Mouse (Mus musculus) adrenal gland, adult 8-10 months (tissue): ENCODE measurements around the gene Gm16867. TPM values are rescaled to one million over a fixed set of nuclear protein-coding genes. Genes with fewer than 3 reads are reported as not detected.
"Not testable (repeated sequence)": the region's sequence is repeated elsewhere in the genome, so short reads cannot be mapped to it uniquely, and the experiment has no call there.

Source experiments
- DNase-seq: peaks from one replicate; pipeline ENCODE4 v3.0.0; 2022
- total RNA-seq, 4 experiments: library from RNA; stranded (reverse); gene quantifications; 2 replicates each; pipeline ENCODE4 v1.2.4; 2022

The Gm16867 gene
- total RNA-seq, 4 experiments from 2014 or later, result 11.6 to 24.0 (median 13.0) TPM

- not testable (repeated sequence) for DNase-seq
Observed at GRCm38 (mm10) chr14:69467612-69468366, 35.4 kb downstream of the Gm16867 start.

DNA sequence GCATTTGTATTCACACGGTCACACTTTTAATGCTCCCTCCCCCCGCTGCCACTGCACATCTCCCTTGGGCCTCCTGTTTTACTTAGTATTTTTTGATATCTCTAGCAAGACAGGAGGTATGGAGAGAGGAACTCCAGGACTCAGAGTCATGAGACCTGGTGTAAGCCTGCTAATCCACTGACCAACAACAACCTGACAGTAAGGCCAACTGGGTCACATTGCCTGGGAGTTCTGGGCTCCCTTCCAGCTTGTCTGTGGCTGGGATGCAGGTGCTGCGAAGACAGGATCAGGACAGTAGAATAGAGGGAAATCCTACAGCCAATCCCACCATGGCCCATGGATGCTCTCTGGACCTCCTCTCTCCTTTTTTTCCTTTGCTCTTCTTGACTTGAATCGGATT lies 38.7 kb downstream of the Gm16867 start:
- not testable (repeated sequence) for DNase-seq

GRCm38 (mm10) chr14:69457691-69458090 lies 45.5 kb downstream of the Gm16867 start:
- not testable (repeated sequence) for DNase-seq

DNA sequence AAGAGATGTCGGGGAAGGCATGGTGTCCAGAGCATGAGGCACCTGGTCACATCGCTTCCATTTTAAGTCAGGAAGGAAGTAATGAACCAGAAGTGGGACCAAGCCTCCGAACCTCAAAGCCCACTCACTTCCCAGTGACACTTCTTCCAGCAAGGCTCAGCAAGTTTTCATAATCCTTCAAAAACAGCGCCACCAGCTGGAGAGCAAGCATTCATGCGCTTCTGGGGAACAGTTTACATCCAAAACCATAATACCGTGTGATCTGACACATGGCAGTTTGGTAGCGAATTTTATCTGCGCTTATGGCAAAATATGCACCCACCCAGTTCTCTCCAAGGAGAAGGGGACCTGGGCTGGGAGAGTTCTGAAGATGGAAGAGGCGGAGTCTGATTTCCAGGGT lies 48.5 kb downstream of the Gm16867 start:
- DNase-seq, result not testable (repeated sequence)

- DNase-seq, result not testable (repeated sequence)
Observed at GRCm38 (mm10) chr14:69448845-69449244, 54.3 kb downstream of the Gm16867 start.

- not testable (repeated sequence) for DNase-seq
Observed at GRCm38 (mm10) chr14:69447006-69447405, 56.2 kb downstream of the Gm16867 start.

GRCm38 (mm10) chr14:69443092-69443692 lies 60.0 kb downstream of the Gm16867 start:
- not testable (repeated sequence) for DNase-seq

GRCm38 (mm10) chr14:69440955-69441354 lies 62.2 kb downstream of the Gm16867 start:
- DNase-seq, result not testable (repeated sequence)

DNA sequence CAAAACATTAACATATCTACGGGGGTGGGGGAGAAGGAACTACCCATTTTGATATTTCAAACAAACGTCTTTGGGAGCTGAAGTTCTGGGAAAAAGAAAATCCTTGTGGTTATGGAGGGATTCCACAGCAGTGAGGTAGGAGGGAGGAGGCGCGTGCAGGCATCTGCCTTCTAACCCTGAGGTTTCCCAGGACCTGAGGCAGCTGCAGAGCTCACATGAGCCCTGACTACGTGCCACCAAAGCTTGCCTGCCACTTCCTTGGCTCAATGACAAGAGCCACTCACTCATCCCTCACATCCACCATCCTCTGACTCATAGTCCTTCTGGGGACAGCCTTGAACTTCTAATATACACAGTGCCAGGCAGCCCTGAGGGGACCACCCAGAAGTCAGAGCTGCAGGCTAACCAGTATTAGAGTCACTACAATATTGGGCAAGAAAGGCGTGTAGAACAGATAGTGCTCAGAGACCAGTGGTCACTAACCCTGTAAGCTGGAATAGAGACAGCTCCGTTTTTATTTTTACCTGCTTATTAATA lies 64.4 kb downstream of the Gm16867 start:
- not testable (repeated sequence) for DNase-seq

GRCm38 (mm10) chr14:69421003-69421402 lies 82.2 kb downstream of the Gm16867 start:
- DNase-seq, result not testable (repeated sequence)

- not testable (repeated sequence) for DNase-seq
Observed at GRCm38 (mm10) chr14:69417545-69417944, 85.6 kb downstream of the Gm16867 start.

Other genes starting within 250 kb of the Gm16867 start
- under 1 TPM in 2 of 4 experiments, not detected in 2; 0.09 to 0.16 TPM for gene Synb, start 209.1 kb downstream of the Gm16867 start, total RNA-seq
- gene Gm27179, start 9.2 kb upstream of the Gm16867 start, total RNA-seq, result under 1 TPM in 1 of 4 experiments, not detected in 3; 0.09 TPM
- gene Entpd4b, start 52.1 kb upstream of the Gm16867 start, total RNA-seq, result 10 to 100 TPM; 68.2 to 94.1 (median 83.4) TPM